Mouse (Mus musculus): ENCODE measurements around the gene Dcbld2.
"Not testable (repeated sequence)": the region's sequence is repeated elsewhere in the genome, so short reads cannot be mapped to it uniquely, and the experiment has no call there.

Gene Dcbld2

DNA sequence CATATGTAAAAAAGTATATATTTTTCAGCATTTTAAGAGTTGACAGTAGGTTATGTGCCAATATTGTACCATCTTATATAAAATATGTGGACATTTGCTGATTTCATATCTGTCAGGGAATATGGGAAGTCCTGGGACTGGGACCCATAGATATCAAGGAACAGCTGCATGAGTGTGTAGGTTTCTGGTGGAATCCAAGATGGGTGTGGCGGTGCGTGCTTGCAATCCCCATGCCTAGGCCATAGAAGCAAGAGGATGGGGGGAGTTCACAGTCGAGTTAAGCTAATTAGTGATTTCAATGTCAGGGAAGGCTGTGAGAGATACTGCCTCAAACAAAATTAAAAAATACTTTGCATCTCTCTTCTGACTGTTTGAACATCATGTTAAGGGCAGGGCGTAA, 40.8 kb downstream of the Dcbld2 start:
- no peak for DNase-seq (ENCODE audit: low spot score in 2 of 2)

GRCm38 (mm10) chr16:58450648-58451047, 42.4 kb downstream of the Dcbld2 start:
- DNase-seq (ENCODE audit: low spot score in 2 of 2): no peak

DNA sequence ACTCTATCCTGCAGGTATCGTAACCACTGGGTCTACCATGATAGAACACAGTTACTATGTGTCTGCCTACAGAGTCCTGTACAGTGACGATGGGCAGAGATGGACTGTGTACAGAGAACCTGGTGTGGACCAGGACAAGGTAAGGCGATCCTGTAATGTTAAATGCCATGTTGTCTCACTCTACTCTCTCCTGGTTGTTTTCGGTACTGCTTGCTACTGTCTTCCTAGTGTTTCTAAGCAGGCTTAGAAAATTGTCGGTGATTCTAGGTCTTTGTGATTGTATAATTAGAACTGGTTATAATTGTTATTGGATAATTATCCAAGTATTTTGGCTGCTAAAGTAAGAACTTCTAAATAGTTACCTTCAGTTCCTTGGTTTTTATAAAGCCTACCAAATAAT, 43.4 kb downstream of the Dcbld2 start:
- no peak for DNase-seq (ENCODE audit: low spot score in 2 of 2)

DNA sequence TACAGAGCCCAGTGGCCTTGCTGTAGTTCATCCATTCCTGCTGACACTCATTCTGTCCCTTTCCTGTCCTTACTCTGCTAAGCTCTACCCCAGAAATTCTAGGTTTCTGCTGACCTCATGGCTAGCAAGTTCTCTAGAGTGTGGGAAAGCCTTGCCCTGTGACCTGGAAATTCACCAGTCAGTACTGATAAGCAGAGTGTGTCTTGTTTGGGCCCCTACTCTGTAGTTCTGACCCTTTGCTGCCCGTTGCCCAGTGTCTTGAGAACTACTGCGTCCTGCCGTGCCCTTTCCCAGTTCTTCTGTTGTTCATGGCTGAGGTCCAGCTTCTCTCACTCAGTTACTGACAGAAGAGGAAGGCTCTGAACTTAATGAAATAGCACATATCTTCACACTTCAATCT, 44.9 kb downstream of the Dcbld2 start:
- no peak for DNase-seq (ENCODE audit: low spot score in 2 of 2)

GRCm38 (mm10) chr16:58453820-58454219, 45.6 kb downstream of the Dcbld2 start:
- no peak for DNase-seq (ENCODE audit: low spot score in 2 of 2)

DNA sequence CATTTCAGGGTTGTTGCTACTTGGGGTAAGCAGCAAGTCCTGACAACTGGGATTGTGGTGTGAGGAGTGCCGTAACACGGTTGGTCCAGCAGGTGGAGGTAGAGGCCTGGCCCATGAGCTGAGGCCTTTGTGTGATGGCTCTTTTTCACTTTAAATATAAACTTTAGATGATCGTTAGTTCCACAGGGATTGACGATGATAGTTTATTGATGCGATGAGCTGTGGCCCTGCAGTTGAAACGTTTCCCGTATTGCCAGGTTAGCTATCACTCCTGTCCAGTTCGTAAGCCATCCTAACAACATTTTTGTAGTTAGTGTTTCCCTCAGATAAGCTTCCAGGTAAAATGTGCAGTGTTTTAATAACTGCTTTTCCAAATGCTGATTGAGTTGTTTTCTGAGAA, 46.4 kb downstream of the Dcbld2 start:
- DNase-seq (ENCODE audit: low spot score in 2 of 2): peak; percentile 25 to 51

GRCm38 (mm10) chr16:58455118-58455517, 46.9 kb downstream of the Dcbld2 start:
- no peak for DNase-seq (ENCODE audit: low spot score in 2 of 2)

GRCm38 (mm10) chr16:58456445-58456844, 48.2 kb downstream of the Dcbld2 start:
- DNase-seq (ENCODE audit: low spot score in 2 of 2): no peak

- DNase-seq (ENCODE audit: low spot score in 2 of 2): no peak
Observed at GRCm38 (mm10) chr16:58456991-58457390, 48.7 kb downstream of the Dcbld2 start.

- not testable (repeated sequence) for DNase-seq (ENCODE audit: low spot score in 2 of 2)
Observed at GRCm38 (mm10) chr16:58459966-58460365, 51.7 kb downstream of the Dcbld2 start.

DNA sequence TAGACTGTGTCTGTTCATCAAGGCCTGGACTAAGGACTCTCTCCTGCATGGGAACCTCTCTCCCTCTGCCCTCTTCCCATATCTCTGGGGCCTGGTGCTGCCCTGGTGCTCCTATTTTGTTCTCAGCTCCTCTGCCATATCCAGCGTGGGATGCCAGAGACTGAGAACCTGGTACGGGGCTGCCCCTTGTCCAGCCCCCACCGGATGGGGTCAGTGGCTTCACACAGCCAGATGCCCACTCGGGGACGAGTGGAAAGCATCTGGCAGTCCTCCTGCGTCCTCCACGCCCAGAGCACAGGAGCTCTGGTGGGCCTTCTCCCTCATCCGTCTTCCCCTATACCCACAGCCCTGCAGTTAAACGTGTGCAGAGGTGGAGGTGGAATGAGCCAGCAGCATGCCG, 52.1 kb downstream of the Dcbld2 start:
- DNase-seq (ENCODE audit: low spot score in 2 of 2): no peak

DNA sequence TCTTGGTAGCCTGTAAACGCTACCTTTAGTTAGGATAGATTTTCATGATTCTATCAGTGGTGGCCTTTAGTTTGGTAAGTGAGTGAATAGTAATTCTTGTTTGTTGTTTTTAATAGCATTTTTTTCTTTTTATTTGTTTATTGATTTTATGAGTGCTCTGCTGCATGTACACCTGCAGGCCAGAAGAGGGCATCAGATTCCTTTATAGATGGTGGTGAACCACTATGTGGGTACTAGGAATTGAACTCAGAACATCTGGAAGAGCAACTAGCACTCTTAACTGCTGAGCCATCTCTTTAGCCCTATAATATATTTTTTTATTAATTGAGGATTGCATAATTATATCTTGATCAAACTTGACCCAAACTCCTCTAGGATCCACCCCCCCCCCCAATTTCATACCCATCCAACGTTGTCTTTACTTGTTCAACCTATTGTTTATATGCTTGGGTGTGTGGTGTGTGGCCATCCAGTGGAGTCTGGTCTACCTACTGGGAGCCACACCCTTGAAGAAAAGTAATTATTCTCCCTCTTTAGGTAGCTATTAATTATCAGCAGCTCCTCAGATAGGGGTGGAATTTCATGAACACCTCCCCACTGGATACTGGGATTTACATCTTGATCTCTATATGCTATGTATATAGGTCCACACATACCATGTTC, 53.7 kb downstream of the Dcbld2 start:
- no peak for DNase-seq (ENCODE audit: low spot score in 2 of 2)

GRCm38 (mm10) chr16:58462519-58462918, 54.3 kb downstream of the Dcbld2 start:
- no peak for DNase-seq (ENCODE audit: low spot score in 2 of 2)

DNA sequence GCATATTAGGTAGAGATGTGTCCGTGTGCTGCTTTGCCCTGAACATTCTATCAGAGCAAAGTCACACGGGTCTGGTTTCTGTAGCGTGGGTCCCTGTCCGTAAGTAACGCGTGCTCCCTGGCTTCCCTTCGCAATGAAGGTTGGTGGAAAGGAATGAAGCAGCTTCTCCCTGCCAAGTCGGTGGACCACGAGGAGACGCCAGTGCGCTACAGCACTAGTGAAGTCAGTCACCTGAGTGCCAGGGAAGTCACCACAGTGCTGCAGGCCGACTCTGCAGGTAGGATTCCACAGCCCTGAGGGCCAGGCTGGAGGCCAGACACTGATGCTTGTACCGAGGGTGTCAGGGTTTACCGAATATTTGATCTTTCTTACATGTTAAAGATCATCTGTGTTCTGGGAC, 55.8 kb downstream of the Dcbld2 start:
- no peak for DNase-seq (ENCODE audit: low spot score in 2 of 2)

DNA sequence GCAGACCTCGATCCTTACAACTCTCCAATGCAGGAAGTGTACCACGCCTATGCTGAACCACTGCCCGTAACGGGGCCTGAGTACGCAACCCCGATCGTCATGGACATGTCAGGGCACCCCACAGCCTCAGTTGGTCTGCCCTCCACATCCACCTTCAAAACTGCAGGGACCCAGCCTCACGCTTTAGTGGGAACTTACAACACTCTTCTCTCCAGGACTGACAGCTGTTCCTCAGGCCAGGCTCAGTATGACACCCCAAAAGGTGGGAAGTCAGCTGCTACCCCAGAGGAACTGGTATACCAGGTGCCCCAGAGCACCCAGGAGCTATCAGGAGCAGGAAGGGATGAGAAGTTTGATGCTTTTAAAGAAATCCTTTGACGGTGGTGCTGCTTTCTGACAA, 57.2 kb downstream of the Dcbld2 start:
- no peak for DNase-seq (ENCODE audit: low spot score in 2 of 2)

GRCm38 (mm10) chr16:58470061-58470460, 61.8 kb downstream of the Dcbld2 start:
- no peak for DNase-seq (ENCODE audit: low spot score in 2 of 2)

- DNase-seq (ENCODE audit: low spot score in 2 of 2): no peak
Observed at GRCm38 (mm10) chr16:58470841-58471240, 62.6 kb downstream of the Dcbld2 start.

- DNase-seq (ENCODE audit: low spot score in 2 of 2): no peak
Observed at GRCm38 (mm10) chr16:58474875-58475274, 66.6 kb downstream of the Dcbld2 start.

GRCm38 (mm10) chr16:58475544-58476154, 67.4 kb downstream of the Dcbld2 start:
- no peak for DNase-seq (ENCODE audit: low spot score in 2 of 2)

DNA sequence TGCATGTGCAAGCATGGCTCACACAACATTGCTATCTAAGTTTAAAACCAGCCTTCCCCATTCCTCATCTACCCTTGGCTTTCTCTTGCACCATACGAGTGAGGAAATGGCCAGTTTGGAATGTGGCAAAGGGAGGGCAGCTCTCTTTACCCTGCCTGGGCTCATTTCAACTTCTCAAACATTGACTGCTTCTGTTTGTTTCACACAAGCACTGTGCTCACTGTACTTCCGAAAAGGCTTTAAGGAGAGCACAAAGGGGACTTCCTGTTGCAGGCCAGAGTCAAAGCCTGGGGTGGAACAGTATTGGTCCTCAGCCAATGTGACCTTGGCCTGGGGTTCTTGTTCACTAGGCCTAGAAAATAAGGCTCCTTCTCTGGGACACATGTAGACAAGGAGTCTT, 68.1 kb downstream of the Dcbld2 start:
- DNase-seq (ENCODE audit: low spot score in 2 of 2): no peak

GRCm38 (mm10) chr16:58479898-58480448, 71.7 kb downstream of the Dcbld2 start:
- DNase-seq (ENCODE audit: low spot score in 2 of 2): no peak

DNA sequence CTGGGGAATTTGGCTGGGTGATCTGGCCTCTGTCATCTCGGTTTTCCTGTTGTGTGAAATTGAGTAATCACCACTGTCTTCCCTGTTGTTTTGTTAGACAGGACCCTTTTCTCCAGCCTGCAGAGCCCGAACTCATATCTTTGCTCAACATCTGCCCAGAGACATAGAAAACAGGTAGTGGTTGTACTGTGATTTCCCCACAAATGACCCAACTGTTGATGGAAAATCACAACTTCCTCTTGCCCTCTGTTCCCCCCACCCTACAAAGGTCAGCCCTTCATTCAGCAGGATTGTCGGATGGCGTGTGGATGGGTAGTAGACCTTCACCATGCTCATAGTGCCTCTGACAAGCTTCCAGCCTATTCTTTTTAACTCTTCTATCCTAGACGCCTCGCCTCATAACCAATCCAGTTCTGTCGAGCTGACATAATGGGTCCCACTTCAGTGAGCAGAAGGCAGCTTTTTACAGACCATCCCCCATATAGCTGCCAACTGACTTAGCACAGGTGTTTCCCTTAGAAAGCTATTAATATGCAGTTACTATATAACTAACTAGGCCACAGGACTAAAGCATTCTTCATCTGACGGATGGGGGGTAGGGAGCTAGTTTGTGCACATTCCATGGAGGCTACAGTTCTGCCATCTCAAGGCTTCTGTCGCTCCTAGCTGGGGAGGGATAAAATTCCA, 73.1 kb downstream of the Dcbld2 start:
- no peak for DNase-seq (ENCODE audit: low spot score in 2 of 2)

GRCm38 (mm10) chr16:58481906-58482270, 73.6 kb downstream of the Dcbld2 start:
- DNase-seq (ENCODE audit: low spot score in 2 of 2): no peak
